Mouse (Mus musculus): ENCODE measurements around the gene 5330417C22Rik.

GRCm38 (mm10) chr3:108535896-108536516 lies 330 bp downstream of the 5330417C22Rik start:
- TF ChIP-seq CTCF (IDR thresholded peaks at IDR 0.05; ENCODE audit: control insufficient read depth, insufficient read depth, insufficient read length) (no peak), FOSL1 (IDR thresholded peaks at IDR 0.05; ENCODE audit: insufficient read depth, low read length, poor library complexity, severe bottlenecking) (no peak), USF1 (IDR thresholded peaks at IDR 0.05; ENCODE audit: low read depth) (no peak), CEBPB (IDR thresholded peaks at IDR 0.05; ENCODE audit: low read depth) (no peak), MAX (IDR thresholded peaks at IDR 0.05) (no peak), MYOG (IDR thresholded peaks at IDR 0.05; ENCODE audit: control insufficient read depth, extremely low read depth, insufficient read length) (no peak), MYOD1 (IDR thresholded peaks at IDR 0.05; ENCODE audit: control insufficient read depth, insufficient read length, low read depth) (no peak)
